Mouse (Mus musculus): ENCODE data around the gene Ttc9c.

DNA sequence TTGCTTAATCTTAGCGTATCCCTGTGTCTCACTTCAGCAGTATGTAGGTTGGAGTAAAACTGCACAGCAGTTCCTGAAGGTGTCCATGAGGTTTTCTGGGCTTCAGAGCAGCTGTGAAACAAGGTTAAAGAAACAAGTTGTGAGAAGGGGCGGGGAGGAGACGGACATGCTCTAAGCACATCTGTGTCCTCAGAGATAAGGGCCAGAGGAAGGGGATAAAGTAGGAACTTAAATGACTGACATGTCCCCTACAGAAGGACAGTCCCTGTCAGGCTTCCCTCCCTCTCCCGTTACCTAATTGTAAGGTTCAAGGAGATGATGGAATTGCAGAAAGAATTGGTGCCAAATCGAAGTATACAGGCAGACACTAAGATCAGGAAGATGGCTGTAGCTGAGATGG is 46.1 kb downstream of the Ttc9c start:
- TF ChIP-seq CTCF (IDR thresholded peaks at IDR 0.05; ENCODE audit: low read depth, low read length) (no peak), GATA1 (IDR thresholded peaks at IDR 0.05; ENCODE audit: borderline replicate concordance, low read length) (no peak), POLR2AphosphoS5 (IDR thresholded peaks at IDR 0.05; ENCODE audit: insufficient replicate concordance, low read depth, low read length) (no peak), TAL1 (conservative IDR thresholded peaks at IDR 0.05; ENCODE audit: low read depth, low read length) (peak; percentile 66; the same call in 1 of the 2 replicates)
